Mouse (Mus musculus): ENCODE measurements around the gene Lsm11. TPM values are rescaled to one million over a fixed set of nuclear protein-coding genes. Genes with fewer than 3 reads are reported as not detected.

Lsm11 gene
- total RNA-seq (2021) = 10 to 100 TPM; 31.0 to 33.3 TPM

DNA sequence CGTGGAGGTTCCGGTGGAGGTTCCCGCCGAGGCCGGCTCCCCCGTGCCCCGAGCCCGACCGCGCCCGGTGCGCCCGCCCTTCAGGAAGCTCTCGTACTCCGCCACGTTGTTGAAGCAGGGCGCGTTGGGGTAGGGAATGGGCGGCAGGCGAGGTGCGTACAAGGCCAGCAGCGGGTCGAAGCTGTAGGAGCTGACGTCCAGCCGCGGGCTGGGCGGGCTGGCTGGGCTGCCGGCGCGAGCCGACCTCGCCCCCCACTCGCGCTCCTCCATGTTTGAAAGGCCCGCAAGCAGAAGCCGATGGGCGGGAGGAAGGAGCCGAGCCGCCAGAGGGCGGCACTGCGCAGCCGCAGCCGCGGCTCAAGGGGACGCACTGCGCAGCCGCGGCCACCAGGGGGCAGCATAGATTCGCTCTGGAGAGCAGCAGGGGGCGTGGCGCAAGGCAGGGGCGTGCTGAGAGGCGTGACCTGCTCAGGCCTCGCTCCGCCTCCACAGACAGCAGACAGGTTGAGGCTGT lies at the start of gene Lsm11:
Gene Lsm11, minus strand, starts transcription at position 293 of the 514 bp plus-strand sequence.
- DNase-seq (ENCODE audit: low spot score in 2 of 2) = peak; percentile 96 to 97
- intact Hi-C loops (cut with DNase I) = loop anchor here (1.0 to 10.0 kb wide), 6 partner anchors 32 to 490 kb away; partner anchors contain the start of genes Adam19 and Med7

DNA sequence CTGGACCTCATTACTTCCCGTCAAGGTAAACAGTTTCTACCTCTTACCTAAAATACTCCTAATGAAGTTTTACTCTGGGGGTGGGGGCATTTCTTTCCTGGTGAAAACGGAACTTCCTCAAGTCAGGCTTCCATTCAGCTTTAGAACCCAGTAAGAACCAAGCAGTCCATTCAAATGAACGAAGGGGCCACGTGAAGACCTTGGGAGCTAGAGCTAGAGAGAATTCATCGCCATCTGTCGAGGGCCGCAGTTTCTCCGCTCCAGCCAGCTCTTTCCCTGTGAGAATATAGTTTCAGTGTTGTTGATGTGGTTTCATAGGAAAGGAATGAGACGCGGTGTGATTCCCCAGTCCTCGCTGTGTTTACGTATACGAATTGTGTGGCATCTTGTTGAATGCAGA lies 47.4 kb upstream of the Lsm11 start:
- DNase-seq (ENCODE audit: low spot score in 2 of 2) = no peak
- intact Hi-C loops (cut with DNase I) = no loop called here

DNA sequence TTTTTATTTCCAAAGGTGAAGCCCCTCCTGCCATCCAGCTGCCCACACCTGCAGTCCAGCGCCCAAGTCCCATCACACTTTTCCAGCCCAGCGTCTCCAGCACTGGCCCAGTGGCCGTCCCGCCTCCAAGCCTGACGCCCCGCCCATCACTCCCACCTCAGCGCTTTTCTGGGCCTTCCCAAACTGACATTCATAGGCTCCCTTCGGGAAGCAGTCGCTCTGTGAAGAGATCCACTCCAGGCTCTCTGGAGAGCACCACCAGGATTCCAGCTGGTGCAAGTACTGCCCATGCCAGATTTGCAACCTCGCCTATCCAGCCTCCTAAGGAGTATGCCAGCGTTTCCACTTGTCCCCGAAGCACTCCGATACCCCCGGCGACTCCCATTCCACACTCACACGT lies 46.9 kb upstream of the Lsm11 start:
- peak in 1 of 2 experiments; percentile 29 for DNase-seq (ENCODE audit: low spot score in 2 of 2)
- intact Hi-C loops (cut with DNase I) = no loop called here

DNA sequence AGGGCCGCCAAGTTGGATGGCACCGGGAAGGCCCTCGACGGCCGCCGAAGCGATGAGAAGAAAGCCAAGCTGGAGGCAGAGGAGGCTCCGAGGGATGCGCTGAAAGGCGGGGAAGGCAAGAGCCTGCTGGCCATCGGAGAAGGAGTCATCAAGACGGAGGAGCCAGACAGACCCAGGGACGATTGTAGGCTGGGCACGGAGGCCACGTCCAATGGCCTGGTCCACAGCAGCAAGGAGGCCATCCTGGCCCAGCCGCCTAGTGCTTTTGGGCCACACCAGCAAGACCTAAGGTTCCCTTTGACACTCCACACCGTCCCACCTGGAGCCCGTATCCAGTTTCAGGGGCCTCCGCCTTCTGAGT lies 36.1 kb upstream of the Lsm11 start:
- no peak for DNase-seq (ENCODE audit: low spot score in 2 of 2)
- intact Hi-C loops (cut with DNase I) = no loop called here

DNA sequence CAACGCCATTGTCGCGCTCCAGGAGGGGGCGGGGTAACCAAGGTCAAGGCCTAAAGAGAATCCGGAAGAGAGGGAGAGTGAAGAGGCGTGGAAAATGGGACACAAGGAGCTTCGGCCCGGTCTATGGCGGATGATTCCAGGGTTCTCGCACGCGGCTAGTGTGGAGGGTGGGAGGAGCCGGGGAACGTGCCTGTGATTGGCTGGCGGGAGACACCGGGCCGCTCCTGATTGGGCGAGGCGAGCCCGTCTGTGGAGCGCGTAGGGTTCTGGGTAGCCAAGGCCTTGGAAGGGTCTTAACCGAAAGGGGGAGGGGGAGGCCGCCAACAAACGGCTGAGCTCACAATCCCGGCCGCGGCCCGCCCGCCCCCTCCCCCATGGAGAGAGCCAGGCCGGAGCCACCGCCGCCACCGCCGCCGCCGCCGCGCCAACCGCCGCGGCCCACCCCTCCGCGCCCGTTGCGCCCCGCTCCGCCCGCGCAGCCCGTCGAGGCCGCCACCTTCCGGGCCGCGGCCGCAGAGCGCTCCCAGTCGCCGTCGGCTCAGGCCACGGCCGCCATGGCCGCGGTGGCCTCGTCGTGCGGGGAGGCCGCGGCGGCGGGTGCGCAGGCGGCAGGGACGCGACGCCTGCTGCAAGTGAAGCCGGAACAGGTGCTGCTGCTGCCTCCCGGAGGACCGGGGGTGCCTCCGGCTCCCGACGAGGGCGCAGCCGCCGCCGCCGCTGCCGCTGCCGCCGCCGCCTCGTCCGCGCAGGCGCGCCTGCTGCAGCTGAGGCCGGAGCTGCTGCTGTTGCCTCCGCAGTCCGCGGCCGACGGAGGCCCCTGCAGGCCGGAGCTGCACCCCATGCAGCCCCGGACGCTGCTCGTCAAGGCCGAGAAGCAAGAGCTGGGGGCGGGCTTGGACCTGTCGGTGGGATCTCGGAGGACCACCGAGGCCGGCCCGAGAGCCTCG lies 35.5 kb upstream of the Lsm11 start, which contains the start of gene Sox30:
Gene Sox30, plus strand, starts transcription at position 365 of the 947 bp plus-strand sequence.
- peak; percentile 27 to 34 for DNase-seq (ENCODE audit: low spot score in 2 of 2)
- intact Hi-C loops (cut with DNase I) = no loop called here

DNA sequence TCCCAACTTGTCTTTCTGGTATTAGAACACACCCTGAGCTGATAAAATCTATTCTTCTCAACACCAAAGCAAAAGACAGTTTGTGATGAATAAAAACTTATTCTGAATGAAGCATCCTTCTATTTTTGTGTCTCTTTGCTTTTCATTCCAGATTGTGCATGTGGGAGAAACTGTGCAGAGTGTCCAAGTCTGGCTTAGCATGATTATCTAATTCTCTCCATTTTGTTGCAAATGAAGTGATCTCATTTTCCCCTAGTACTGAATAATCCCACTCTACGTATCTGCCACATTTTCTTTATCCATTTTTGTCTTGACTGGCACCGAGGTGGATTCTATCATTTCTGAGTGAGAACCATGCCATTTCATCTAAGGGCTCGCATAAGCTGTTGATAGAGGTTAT lies 31.3 kb upstream of the Lsm11 start:
- intact Hi-C loops (cut with DNase I) = loop anchor here (2.0 kb wide), 1 partner anchor 31 kb away; the partner anchor contains the start of gene Lsm11
- peak in 1 of 2 experiments; percentile 88 for DNase-seq (ENCODE audit: low spot score in 2 of 2)

DNA sequence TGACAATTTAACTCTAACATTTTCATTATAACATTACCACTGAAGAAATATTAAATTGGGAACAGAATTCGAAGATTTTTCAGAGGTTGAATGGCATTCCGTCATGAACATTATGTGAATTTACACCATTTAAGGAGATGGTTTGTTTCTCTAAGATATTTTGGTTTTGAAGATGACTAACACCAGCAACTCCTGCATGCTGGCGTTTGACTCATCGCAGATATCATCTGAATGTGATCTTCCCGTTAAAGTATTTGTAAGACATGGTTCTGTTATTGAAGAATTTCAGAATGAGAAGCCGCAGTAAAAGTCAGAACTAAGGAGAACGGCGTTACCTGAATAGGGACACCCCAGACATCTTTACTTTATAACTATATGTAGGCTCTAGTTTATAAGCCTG lies 29.7 kb upstream of the Lsm11 start:
- peak in 1 of 2 experiments; percentile 70 for DNase-seq (ENCODE audit: low spot score in 2 of 2)
- intact Hi-C loops (cut with DNase I) = no loop called here

DNA sequence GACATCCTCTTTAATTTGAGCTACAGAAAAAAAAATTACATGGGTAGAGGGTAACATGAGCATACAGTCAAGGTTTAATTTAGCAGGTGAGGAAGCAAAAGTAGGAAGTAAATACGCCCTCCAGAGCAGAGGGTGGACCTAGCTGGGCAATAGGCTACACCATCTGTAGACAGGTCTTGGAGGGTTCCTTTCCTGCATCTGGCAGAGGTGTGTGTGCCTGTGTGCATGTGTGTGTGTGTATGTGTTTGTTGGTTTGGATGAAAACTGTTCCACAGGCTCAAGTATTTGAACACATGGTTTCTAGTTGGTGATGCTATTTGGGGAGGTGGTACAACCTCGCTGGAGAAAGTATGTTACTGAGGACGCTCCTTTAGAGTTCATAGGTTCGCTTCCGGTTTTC lies 28.9 kb upstream of the Lsm11 start:
- DNase-seq (ENCODE audit: low spot score in 2 of 2) = no peak
- intact Hi-C loops (cut with DNase I) = no loop called here

DNA sequence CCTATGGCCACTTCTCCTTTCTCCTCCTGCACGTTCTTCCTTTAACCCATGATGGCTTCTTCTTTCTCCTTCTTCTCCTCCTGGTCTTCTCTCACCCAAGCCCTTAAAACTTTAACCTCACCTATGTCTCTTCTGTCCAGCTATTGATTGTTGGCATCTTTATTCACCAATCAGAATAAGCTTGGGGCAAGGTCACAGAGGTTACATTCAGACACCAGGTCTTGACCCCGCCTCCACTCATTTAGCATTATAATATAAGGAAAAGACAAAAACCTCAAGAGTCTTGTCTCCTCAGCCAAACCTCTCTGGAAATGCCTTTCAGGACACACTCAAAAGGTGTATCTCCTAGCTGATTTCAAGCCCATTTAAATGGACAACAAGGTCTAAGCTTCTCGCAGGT lies 23.7 kb upstream of the Lsm11 start:
- intact Hi-C loops (cut with DNase I) = no loop called here
- no peak for DNase-seq (ENCODE audit: low spot score in 2 of 2)

DNA sequence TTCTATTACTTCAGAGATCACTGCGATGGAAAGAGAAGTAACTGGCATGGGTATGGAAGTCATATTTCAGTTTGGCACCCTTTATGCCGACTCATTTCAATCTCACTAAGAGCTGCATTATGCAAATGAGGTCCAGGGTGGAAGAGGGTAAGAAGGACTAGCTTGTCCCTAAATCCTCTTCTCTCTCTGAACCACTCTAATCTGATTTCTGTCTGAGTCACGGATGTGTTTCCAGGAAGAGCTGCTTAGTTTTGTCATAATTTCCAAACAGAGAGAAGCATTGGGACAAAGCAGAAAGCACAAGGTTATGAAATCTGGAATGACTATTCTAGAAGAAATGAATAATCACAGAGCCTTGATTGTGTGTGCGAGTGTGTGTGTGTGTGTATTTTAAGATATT lies 22.2 kb upstream of the Lsm11 start:
- DNase-seq (ENCODE audit: low spot score in 2 of 2) = no peak
- intact Hi-C loops (cut with DNase I) = no loop called here

DNA sequence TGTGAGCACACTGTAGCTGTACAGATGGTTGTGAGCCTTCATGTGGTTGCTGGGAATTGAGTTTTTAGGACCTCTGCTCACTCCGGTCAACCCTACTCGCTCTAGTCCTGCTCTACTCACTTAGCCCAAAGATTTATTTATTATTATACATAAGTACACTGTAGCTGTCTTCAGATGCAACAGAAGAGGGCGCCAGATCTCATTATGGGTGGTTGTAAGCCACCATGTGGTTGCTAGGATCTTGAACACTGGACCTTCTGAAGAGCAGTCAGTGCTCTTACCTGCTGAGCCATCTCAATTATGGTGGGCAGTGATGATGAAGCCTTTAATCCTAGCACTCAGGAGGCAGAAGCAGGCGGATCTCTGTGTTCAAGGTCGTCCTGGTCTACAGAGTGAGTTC lies 15.3 kb upstream of the Lsm11 start:
- intact Hi-C loops (cut with DNase I) = no loop called here
- DNase-seq (ENCODE audit: low spot score in 2 of 2) = no peak

DNA sequence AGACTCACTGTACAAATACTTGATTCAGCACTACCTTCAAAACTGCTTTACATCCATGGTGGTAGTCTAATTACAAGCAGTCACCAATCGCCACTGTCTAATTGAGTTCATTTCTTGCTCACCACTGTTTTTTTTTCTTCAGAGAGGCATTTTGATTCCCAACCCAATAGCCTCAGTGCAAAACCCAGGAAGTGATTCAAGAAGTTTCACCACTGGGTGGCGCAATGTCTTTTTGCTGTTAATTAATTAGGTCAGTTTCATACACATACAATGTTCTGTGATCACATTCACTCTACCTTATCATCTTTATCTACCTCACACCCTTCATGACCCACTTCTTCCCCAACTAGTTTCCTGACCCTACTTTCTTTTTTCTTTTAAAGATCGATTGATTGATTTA lies 14.9 kb upstream of the Lsm11 start:
- DNase-seq (ENCODE audit: low spot score in 2 of 2) = no peak
- intact Hi-C loops (cut with DNase I) = loop anchor here (5.0 kb wide), 1 partner anchor 98 kb away; the partner anchor contains the start of gene Adam19

DNA sequence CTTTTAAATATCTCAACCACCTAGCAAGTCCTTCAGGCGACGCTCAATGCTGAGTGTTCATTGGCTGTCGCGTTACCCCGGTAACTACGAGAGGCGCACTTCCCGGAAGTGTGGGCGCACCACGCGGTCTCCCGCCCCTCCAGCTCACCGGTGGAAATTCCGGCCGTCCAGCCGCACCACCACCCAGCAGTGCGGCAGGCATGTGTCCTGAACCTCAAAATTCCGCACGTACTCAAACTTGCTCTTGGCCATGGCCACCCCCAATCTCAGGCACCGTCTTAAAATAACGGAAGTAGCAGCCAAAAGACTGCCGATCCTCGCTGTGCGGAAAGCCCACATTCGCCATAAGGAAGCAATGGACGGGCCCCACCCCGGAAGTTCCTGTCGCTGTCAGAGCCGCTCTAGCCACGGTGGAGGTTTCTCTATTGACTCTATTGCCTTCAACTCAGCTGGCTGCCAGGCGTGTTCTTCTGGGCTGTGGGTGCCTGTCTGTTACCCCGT lies 10.4 kb upstream of the Lsm11 start, which contains the start of gene Thg1l:
Gene Thg1l, minus strand, starts transcription at position 368 of the 501 bp plus-strand sequence.
- intact Hi-C loops (cut with DNase I) = loop anchor here (5.0 kb wide), 1 partner anchor 102 kb away; the partner anchor contains the start of gene Adam19
- peak; percentile 92 to 95 for DNase-seq (ENCODE audit: low spot score in 2 of 2)

DNA sequence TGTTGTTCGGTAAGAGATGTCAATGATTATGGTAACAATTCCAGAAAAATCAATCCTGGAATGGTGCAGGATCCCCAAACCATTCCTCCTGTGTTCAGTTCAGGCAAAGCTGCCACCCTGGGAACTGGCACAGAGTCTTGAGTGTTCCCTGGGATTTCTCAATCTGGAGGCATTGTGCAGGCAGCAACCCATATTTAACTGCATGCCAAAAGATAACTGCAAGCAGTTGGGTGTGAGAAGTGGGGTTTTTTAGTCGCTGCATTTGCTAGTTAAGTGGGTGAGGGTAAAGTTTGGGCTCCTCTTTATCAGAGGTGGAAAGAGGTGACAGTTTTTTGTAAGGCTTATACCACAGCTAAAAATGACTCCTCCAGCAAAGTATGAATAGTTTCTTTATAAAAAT lies 2.8 kb upstream of the Lsm11 start:
- peak; percentile 49 to 88 for DNase-seq (ENCODE audit: low spot score in 2 of 2)
- intact Hi-C loops (cut with DNase I) = loop anchor here (1.0 to 10.0 kb wide), 2 partner anchors 254 to 487 kb away; partner anchors contain the start of gene Med7

DNA sequence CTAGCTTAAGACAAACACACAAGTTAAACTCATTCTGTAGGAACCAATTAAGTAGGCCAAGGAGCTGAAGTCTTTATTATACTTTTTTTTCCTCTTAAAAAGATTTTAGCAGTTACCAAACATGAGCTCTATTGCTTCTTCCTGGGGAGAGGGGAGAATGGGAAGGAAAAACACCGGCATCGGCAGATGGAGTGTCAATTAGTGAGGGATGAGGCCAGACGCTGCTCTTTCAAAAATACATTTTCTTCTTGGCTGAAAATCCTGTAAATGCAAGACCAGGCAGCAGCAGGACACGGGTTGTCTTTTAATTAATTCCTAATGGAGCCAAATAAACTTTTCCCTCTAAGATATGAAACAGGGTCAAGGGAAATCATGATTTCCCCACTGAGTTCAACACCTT lies 2.1 kb upstream of the Lsm11 start:
- peak in 1 of 2 experiments; percentile 11 for DNase-seq (ENCODE audit: low spot score in 2 of 2)
- intact Hi-C loops (cut with DNase I) = loop anchor here (1.0 to 10.0 kb wide), 2 partner anchors 255 to 488 kb away; partner anchors contain the start of gene Med7

DNA sequence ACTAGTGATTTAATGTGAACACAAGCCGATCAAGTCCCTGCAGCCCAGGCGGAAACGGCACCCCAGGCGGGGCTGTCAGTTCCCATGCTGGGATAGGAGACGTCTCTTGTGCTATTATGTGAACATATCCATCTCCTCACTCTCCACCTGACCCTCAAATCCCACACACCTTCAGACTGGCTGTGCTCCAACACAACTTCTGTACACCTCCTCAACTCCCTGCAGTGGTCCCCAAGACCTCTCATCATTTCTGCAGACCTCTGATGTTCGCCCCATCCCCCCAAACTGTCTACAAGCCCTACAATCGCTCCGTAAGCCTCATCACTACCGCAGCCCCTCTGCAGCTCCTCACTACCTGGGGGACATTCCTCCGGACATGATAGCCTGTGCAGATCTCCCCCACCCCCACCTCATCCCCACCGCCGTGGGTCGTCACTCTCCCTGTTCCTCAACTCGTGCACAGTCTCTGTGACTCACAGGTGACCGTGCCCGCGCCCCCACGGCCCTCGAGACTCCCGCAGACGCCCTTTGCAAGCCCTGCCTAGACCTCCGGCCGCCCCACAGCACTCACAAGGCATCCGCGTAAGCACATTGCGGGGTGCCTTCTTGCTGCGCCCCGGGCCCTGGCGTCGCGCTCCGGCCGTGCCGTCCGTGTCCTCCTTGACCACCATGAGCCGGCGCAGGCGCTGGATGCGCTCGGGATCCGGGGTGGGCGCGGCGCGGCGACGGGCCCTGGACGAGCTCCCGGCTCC lies 668 bp downstream of the Lsm11 start:
- intact Hi-C loops (cut with DNase I) = loop anchor here (1.0 to 10.0 kb wide), 6 partner anchors 33 to 491 kb away; partner anchors contain the start of genes Adam19 and Med7
- peak in 1 of 2 experiments; percentile 44 for DNase-seq (ENCODE audit: low spot score in 2 of 2)

DNA sequence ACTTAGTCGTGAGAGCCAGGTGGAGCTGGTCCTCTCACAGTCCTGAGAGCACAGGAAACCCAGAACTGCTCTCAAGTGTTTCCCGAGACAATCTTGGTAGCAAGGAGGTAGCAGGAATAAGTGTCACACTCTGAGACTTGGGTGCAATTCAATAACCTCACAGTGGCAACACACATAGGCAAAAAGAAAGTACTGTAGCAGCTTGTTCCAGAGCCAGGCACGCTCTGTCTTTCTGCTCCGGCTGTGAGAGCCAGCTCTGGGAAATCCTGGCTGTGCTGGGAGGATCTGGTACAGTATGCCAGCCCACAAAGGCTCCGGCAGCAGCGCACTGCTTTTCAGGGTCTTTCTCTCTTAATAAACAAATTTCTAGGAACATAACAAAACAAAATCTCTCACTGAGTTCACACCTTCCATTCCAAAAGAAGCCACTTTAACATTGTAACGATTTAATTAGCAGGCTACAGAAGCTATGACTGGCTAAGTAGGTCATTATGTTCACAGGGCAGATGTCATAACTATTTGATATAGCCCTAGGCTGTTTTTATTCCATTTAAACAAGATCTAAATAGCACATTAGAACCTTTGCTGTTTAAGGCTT lies 1.5 kb downstream of the Lsm11 start:
- peak; percentile 65 to 83 for DNase-seq (ENCODE audit: low spot score in 2 of 2)

DNA sequence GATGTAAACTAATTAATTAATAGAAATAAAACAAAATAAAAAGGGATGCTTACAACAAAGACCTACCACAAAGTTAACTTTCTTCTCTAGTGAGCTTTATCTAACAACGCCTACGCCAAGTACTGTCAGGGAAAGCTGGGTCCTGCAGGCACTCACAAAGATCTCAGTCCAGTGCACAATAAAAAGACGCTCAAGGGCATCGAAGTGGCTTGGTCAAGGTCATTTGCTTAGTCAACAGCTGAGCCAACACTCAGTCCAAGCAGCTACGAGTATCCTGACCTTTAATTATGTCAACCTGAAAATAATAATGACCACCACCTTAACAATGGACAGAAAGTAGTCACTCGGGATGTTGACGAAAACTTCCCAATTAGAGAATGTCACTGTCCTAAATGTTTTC lies 2.5 kb downstream of the Lsm11 start:
- intact Hi-C loops (cut with DNase I) = loop anchor here (5.0 to 10.0 kb wide), 2 partner anchors 115 to 493 kb away; partner anchors contain the start of genes Adam19 and Med7
- no peak for DNase-seq (ENCODE audit: low spot score in 2 of 2)

More for the DNA sequence above, 1.5 kb downstream of the Lsm11 start:
- intact Hi-C loops (cut with DNase I) = loop anchor here (5.0 to 10.0 kb wide), 2 partner anchors 114 to 492 kb away; partner anchors contain the start of genes Adam19 and Med7

DNA sequence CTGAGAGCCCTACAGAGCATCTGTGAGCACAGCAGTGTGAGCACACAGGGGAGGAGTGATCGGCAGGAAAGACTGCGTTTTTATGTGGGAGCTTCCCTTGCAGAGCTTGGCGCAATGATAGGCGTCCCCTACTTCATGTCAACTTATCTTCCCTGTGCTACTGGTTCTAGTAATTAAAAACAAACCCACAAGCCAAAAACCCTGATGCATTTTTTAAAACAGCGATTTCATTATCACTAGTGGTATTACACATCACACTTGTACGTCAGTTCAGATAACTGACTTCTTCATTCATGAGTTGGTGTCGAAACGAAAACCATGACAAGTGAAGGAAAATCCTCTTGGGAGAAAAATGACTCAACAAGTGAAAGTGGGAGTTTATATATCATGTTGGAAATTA lies 5.8 kb downstream of the Lsm11 start:
- peak in 1 of 2 experiments; percentile 13 for DNase-seq (ENCODE audit: low spot score in 2 of 2)
- intact Hi-C loops (cut with DNase I) = no loop called here
